Mouse (Mus musculus) forebrain, embryonic 14.5 days (tissue): ENCODE measurements around the gene Abraxas2. TPM values are rescaled to one million over a fixed set of nuclear protein-coding genes. Genes with fewer than 3 reads are reported as not detected.

Experiments
- ATAC-seq: fragments of 200-750 bp; cut with Nextera tagmentation; 2 replicates; pipeline ENCODE4 v1.8.0; 2017; ENCODE audit warnings: mild to moderate bottlenecking, moderate library complexity
- DNase-seq: peaks from one replicate; pipeline ENCODE4 v3.0.0-alpha.2; 2015; ENCODE audit warnings: low spot score
- H3K27ac ChIP-seq: fragments of 300-500 bp; sonication (generic); 2 replicates; pipeline ENCODE4 v1.5.1; 2014; ENCODE audit warnings: low read depth, mild to moderate bottlenecking, control low read depth, low read length, moderate library complexity
- H3K27me3 ChIP-seq: fragments of 300-500 bp; sonication (generic); replicated peaks from 2 replicates; pipeline ENCODE4 v1.6.1; 2014; ENCODE audit warnings: low read length, control low read depth, mixed read lengths; ENCODE audit not compliant: control insufficient read depth, insufficient read depth
- H3K36me3 ChIP-seq: fragments of 300-500 bp; sonication (generic); 2 replicates; pipeline ENCODE4 v1.6.1; 2014; ENCODE audit warnings: low read length, control low read depth; ENCODE audit not compliant: control insufficient read depth, insufficient read depth
- H3K4me1 ChIP-seq: fragments of 300-500 bp; sonication (generic); 2 replicates; pipeline ENCODE4 v1.6.1; 2014; ENCODE audit warnings: antibody characterized with exemption, low read length, control low read depth; ENCODE audit not compliant: control insufficient read depth, insufficient read depth
- H3K4me2 ChIP-seq: fragments of 300-500 bp; sonication (generic); 2 replicates; pipeline ENCODE4 v1.6.1; 2014; ENCODE audit warnings: mild to moderate bottlenecking, control low read depth, low read length
- H3K4me3 ChIP-seq: fragments of 300-500 bp; sonication (generic); 2 replicates; pipeline ENCODE4 v1.5.1; 2014; ENCODE audit warnings: low read depth, low read length, control low read depth
- H3K9ac ChIP-seq: fragments of 300-500 bp; sonication (generic); 2 replicates; pipeline ENCODE4 v1.6.1; 2014; ENCODE audit warnings: mild to moderate bottlenecking, low read length, control low read depth, moderate library complexity
- H3K9me3 ChIP-seq: fragments of 300-500 bp; sonication (generic); replicated peaks from 2 replicates; pipeline ENCODE4 v1.6.1; 2016; ENCODE audit warnings: low read length, control low read depth, mixed read lengths; ENCODE audit not compliant: control insufficient read depth
- WGBS: fragments of 180-500 bp; shearing (Covaris S2); extraction: QIAGEN DNeasy Blood & Tissue Kit; methylation state at CpG from one replicate; pipeline ENCODE4 v1.1.7; 2014; 5-methylcytosine and 5-hydroxymethylcytosine counted together
- polyA plus RNA-seq: library from polyadenylated mRNA; unstranded; fragments of >200 nt; fragmentation: Nextera tagmentation; extraction: Ambion mirVana; gene quantifications from 2 replicates; pipeline ENCODE4 v1.2.1, GENCODE M21; 2014

Abraxas2 gene
- polyA plus RNA-seq, 1 experiment from 2014 or later = 35.9 TPM

- Histone ChIP-seq H3K4me2 (no peak overlapping the region), H3K27ac (no peak overlapping the region), H3K9me3 (no peaks in the 10 kb centered on the region), H3K36me3 (no peaks in the 10 kb centered on the region), H3K4me3 (no peak overlapping the region), H3K9ac (no peak overlapping the region), H3K4me1 (peaks cover 13% of the 10 kb centered on the region), H3K27me3 (no peaks in the 10 kb centered on the region)
- ATAC-seq (no peak), DNase-seq (no peak)
- WGBS = 84% methylated on average over 1 of the region's 1 CpGs
These were observed 74.3 kb downstream of the Abraxas2 start for GRCm38 (mm10) chr7:132933331-132933730.

Other genes starting within 250 kb of the Abraxas2 start
- 26.7 and 29.6 TPM in 2 replicates for gene Lhpp, start 248.6 kb upstream of the Abraxas2 start, polyA plus RNA-seq
- gene Fam53b, start 45.3 kb upstream of the Abraxas2 start, polyA plus RNA-seq = 17.1 and 25.1 TPM in 2 replicates
- gene Eef1akmt2, start 6.6 kb upstream of the Abraxas2 start, polyA plus RNA-seq = 99.8 and 110 TPM in 2 replicates
- 20.9 and 22.2 TPM in 2 replicates for gene Zranb1, start 71.9 kb downstream of the Abraxas2 start, polyA plus RNA-seq